Mouse (Mus musculus): Measurements from ENCODE around the gene Pramel4. TPM values are rescaled to one million over a fixed set of nuclear protein-coding genes. Genes with fewer than 3 reads are reported as not detected.
"Not testable (repeated sequence)": the region's sequence is repeated elsewhere in the genome, so short reads cannot be mapped to it uniquely, and the experiment has no call there.

Pramel4 gene
- not detected in 2 replicates for polyA plus RNA-seq (2015; fragmentation: Nextera tagmentation; extraction: Ambion mirVana)

DNA sequence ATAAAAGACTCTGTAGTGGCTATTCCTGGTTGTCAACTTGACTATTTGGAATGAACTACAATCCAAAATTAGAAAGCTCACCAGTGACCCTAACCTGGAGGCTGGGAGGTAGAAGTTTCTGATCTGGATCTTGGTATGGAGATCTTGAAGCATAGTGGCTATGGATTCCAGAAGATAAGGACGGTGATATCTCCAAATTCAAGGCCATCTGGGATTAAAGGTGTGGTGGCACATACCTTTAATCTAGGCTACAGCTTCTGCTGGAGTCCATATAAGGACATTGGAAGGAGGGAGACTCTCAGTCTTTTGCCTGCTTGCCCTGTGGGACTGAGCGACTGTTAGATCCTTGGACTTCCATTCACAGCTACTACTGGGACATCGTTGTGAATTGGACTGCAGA is at the start of gene Pramel4:
Pramel4 (plus strand) TSS at position 301 of the 400 bp plus-strand sequence.
- not testable (repeated sequence) for ATAC-seq; H3K4me3 ChIP-seq (ENCODE audit: low read depth, low read length)
- 83% methylated on average over 3 of the region's 3 CpGs for WGBS

DNA sequence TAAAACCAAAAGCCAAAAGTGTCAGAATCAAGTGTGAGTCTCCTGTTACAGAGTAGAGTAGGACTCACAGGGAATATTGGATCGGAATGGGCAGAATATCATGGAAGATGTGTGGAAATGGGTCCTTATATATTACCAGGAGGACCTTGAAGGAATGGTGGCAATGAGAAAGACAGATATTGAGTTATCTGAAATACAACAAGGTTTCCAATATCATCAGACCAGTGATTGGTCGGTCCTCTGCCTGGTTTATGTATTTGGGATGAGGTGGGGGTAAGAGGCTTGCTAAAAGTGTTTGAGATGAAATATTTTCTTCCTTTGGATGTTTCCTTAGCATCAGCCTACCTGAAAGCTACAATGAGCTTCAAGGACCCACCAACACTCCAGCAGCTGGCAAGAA is 47.2 kb downstream of the Pramel4 start, which contains the start of gene Gm13102:
Gm13102 (plus strand) TSS at position 301 of the 400 bp plus-strand sequence.
- not testable (repeated sequence) for H3K36me3 ChIP-seq (ENCODE audit: control insufficient read depth, insufficient read depth, low read length); H3K27me3 ChIP-seq (ENCODE audit: control insufficient read depth, insufficient read depth, low read depth, low read length); ATAC-seq; H3K4me2 ChIP-seq (ENCODE audit: low read length); H3K4me3 ChIP-seq (ENCODE audit: low read depth, low read length); H3K9me3 ChIP-seq (replicated peaks; ENCODE audit: control insufficient read depth, low read length, poor library complexity, severe bottlenecking); H3K27ac ChIP-seq (ENCODE audit: low read length); H3K4me1 ChIP-seq (ENCODE audit: control insufficient read depth, insufficient read depth, low read length); H3K9ac ChIP-seq (ENCODE audit: low read depth, low read length)
- no CpG with 5 or more reads among the region's 2 CpGs for WGBS

More for the DNA sequence above, at the start of gene Pramel4:
- not testable (repeated sequence) for H3K27me3 ChIP-seq (ENCODE audit: control insufficient read depth, insufficient read depth, low read depth, low read length); H3K4me2 ChIP-seq (ENCODE audit: low read length); H3K9me3 ChIP-seq (replicated peaks; ENCODE audit: control insufficient read depth, low read length, poor library complexity, severe bottlenecking); H3K27ac ChIP-seq (ENCODE audit: low read length); H3K4me1 ChIP-seq (ENCODE audit: control insufficient read depth, insufficient read depth, low read length); H3K36me3 ChIP-seq (ENCODE audit: control insufficient read depth, insufficient read depth, low read length); H3K9ac ChIP-seq (ENCODE audit: low read depth, low read length)

Other genes with a start within 250 kb of the Pramel4 start
- not detected in 2 replicates for gene Gm13084, start 243.0 kb upstream of the Pramel4 start, polyA plus RNA-seq (2015; fragmentation: Nextera tagmentation; extraction: Ambion mirVana)
- not detected in 2 replicates for gene Gm13103, start 212.6 kb upstream of the Pramel4 start, polyA plus RNA-seq (2015; fragmentation: Nextera tagmentation; extraction: Ambion mirVana)
- not detected in 2 replicates for gene Pramef6, start 158.7 kb upstream of the Pramel4 start, polyA plus RNA-seq (2015; fragmentation: Nextera tagmentation; extraction: Ambion mirVana)
- gene Pramef25, start 108.1 kb upstream of the Pramel4 start, polyA plus RNA-seq (2015; fragmentation: Nextera tagmentation; extraction: Ambion mirVana) = not detected in 2 replicates
- gene Gm13101, start 92.2 kb upstream of the Pramel4 start, polyA plus RNA-seq (2015; fragmentation: Nextera tagmentation; extraction: Ambion mirVana) = not detected in 2 replicates
- not detected in 2 replicates for gene Pramef17, start 64.8 kb upstream of the Pramel4 start, polyA plus RNA-seq (2015; fragmentation: Nextera tagmentation; extraction: Ambion mirVana)
- not detected in 2 replicates for gene Gm13102, start 47.3 kb downstream of the Pramel4 start, polyA plus RNA-seq (2015; fragmentation: Nextera tagmentation; extraction: Ambion mirVana)
- not detected in 2 replicates for gene Oog3, start 103.5 kb downstream of the Pramel4 start, polyA plus RNA-seq (2015; fragmentation: Nextera tagmentation; extraction: Ambion mirVana)
- gene Oog2, start 131.6 kb downstream of the Pramel4 start, polyA plus RNA-seq (2015; fragmentation: Nextera tagmentation; extraction: Ambion mirVana) = not detected in 2 replicates
- gene C87977, start 154.2 kb downstream of the Pramel4 start, polyA plus RNA-seq (2015; fragmentation: Nextera tagmentation; extraction: Ambion mirVana) = not detected in 2 replicates
- gene Pramel5, start 221.4 kb downstream of the Pramel4 start, polyA plus RNA-seq (2015; fragmentation: Nextera tagmentation; extraction: Ambion mirVana) = not detected in 2 replicates

All from midbrain, embryonic 16.5 days (tissue).